Mouse (Mus musculus) megakaryocyte, embryonic 14.5 days (primary cell): ENCODE measurements at regions not wholly inside any gene's neighbourhood (a gene's known extent, or its start where the extent isn't known, plus 50 kb on each side); places are given as distances from the start of the nearest gene placed in this dataset.

ENCODE experiments used
- FLI1 ChIP-seq: IDR thresholded peaks from 2 replicates; pipeline ENCODE4 v1.6.1; 2012; ENCODE audit warnings: low read length, inconsistent platforms, mixed read lengths
- GATA1 ChIP-seq: IDR thresholded peaks from 3 replicates; pipeline ENCODE4 v1.6.1; 2012; ENCODE audit warnings: mixed read lengths, low read length, inconsistent platforms, borderline replicate concordance

DNA sequence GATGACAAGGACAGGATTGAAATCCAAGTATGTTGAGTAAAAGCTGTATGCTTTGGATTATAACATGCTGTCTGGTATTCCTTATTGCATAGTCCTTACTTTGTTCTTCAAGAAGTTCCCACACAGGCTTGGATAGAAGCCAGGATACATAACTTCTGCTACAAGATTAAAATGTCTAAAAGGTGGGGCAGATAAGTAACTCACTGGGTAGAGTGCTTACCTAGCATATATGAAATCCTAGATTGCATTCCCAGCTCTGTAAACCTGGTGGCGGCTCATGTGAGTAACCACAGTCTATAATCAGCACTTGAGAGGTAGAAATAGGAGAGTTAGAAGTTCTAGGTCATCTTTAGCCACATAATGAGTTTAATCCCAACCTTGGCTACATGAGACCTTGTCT is 126.0 kb upstream of the Try4 start:
- TF ChIP-seq GATA1 (no peak), FLI1 (no peak)
